Mouse (Mus musculus): ENCODE results near the gene Zfc3h1. TPM values are rescaled to one million over a fixed set of nuclear protein-coding genes. Genes with fewer than 3 reads are reported as not detected.

Zfc3h1 gene
- total RNA-seq, 1 experiment: 31.3 TPM

DNA sequence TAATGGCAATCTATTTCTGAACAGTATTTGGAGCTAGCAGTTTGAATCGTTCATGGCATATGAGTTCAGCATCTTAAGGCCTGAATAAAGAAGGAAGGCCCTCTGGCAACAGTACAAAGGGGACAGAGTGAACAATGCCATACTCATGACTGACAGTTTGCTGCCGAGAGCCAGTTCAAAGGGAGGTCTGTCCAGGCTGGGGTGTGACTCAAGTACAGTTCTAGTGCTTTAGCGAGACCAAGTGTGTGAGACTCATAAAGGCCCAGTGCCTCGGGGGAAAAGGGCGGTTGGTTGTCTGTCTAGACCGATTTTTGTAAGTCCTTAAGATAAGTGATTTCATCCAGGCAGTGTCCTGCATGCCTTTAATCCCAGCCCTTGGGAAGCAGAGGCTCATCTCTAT lies 30.2 kb upstream of the Zfc3h1 start:
- Histone ChIP-seq H3K4me1 (ENCODE audit: control insufficient read depth in 2 of 2, insufficient read depth in 2 of 2, low read length in 2 of 2, poor library complexity in 1 of 2) (peaks cover 9 to 12% of the 10 kb centered on the region in 2 experiments), H3K27ac (ENCODE audit: insufficient read depth, low read depth, low read length, poor library complexity, severe bottlenecking) (no peak overlapping the region), H3K36me3 (ENCODE audit: control insufficient read depth, insufficient read depth, low read length, poor library complexity, severe bottlenecking) (peaks cover 2% of the 10 kb centered on the region; the same call in 1 of the 2 replicates), H3K4me3 (ENCODE audit: insufficient read depth in 1 of 2, low read depth in 1 of 2, low read length in 2 of 2, poor library complexity in 1 of 2, severe bottlenecking in 1 of 2) (no peak overlapping the region), H3K9me3 (ENCODE audit: control insufficient read depth, insufficient read depth, low read depth, low read length) (no peaks in the 10 kb centered on the region), H3K9ac (ENCODE audit: insufficient read depth, low read depth, low read length, poor library complexity, severe bottlenecking) (no peak overlapping the region)
- in situ Hi-C loops (cut with MboI; ENCODE audit: low sequenced_read_pairs in 2 of 2, unreplicated experiment in 2 of 2): no loop called here
- TF ChIP-seq CHD2 (IDR thresholded peaks at IDR 0.05; ENCODE audit: low read depth, low read length) (no peak), HCFC1 (IDR thresholded peaks at IDR 0.05; ENCODE audit: borderline replicate concordance, insufficient read depth, low read length) (no peak), ZC3H11A (IDR thresholded peaks at IDR 0.05; ENCODE audit: borderline replicate concordance, low read depth, low read length) (no peak), MAFK (IDR thresholded peaks at IDR 0.05; ENCODE audit: insufficient read depth, low read depth, low read length) (no peak), ZNF384 (IDR thresholded peaks at IDR 0.05; ENCODE audit: low read depth, low read length) (no peak)
- peak; percentile 34 for DNase-seq (ENCODE audit: low read depth, low spot score)

DNA sequence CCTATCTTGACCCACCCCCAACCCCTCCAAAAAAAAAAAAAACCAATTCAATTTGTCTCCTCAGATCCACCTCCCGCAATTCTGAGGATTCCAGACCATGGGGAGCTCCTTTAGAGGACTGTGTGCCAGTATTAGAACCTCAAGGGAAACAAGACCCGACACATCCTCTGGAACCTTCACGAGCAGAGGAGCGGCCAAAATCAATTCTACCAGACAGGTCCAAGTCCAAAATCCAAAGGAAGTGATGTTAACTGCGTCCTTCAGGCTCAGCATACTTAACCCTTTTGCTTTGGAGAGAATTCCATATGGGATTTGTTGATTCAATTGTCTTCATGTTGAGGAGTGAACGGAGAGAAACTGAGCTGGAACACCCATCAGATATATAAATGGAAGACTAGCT lies 29.7 kb upstream of the Zfc3h1 start:
- Histone ChIP-seq H3K36me3 (ENCODE audit: control insufficient read depth, insufficient read depth, low read length, poor library complexity, severe bottlenecking) (peaks cover 2% of the 10 kb centered on the region; the same call in 1 of the 2 replicates), H3K4me1 (ENCODE audit: control insufficient read depth in 2 of 2, insufficient read depth in 2 of 2, low read length in 2 of 2, poor library complexity in 1 of 2) (peaks cover 9 to 12% of the 10 kb centered on the region in 2 experiments), H3K9me3 (ENCODE audit: control insufficient read depth, insufficient read depth, low read depth, low read length) (no peaks in the 10 kb centered on the region), H3K9ac (ENCODE audit: insufficient read depth, low read depth, low read length, poor library complexity, severe bottlenecking) (no peak overlapping the region), H3K27ac (ENCODE audit: insufficient read depth, low read depth, low read length, poor library complexity, severe bottlenecking) (no peak overlapping the region), H3K4me3 (ENCODE audit: insufficient read depth in 1 of 2, low read depth in 1 of 2, low read length in 2 of 2, poor library complexity in 1 of 2, severe bottlenecking in 1 of 2) (no peak overlapping the region)
- in situ Hi-C loops (cut with MboI; ENCODE audit: low sequenced_read_pairs in 2 of 2, unreplicated experiment in 2 of 2): no loop called here
- no peak for TF ChIP-seq CHD2 (IDR thresholded peaks at IDR 0.05; ENCODE audit: low read depth, low read length)
- TF ChIP-seq MAFK (IDR thresholded peaks at IDR 0.05; ENCODE audit: insufficient read depth, low read depth, low read length): no peak
- TF ChIP-seq ZC3H11A (IDR thresholded peaks at IDR 0.05; ENCODE audit: borderline replicate concordance, low read depth, low read length): no peak
- TF ChIP-seq HCFC1 (IDR thresholded peaks at IDR 0.05; ENCODE audit: borderline replicate concordance, insufficient read depth, low read length): no peak
- no peak for TF ChIP-seq ZNF384 (IDR thresholded peaks at IDR 0.05; ENCODE audit: low read depth, low read length)
- DNase-seq (ENCODE audit: low read depth, low spot score): no peak

DNA sequence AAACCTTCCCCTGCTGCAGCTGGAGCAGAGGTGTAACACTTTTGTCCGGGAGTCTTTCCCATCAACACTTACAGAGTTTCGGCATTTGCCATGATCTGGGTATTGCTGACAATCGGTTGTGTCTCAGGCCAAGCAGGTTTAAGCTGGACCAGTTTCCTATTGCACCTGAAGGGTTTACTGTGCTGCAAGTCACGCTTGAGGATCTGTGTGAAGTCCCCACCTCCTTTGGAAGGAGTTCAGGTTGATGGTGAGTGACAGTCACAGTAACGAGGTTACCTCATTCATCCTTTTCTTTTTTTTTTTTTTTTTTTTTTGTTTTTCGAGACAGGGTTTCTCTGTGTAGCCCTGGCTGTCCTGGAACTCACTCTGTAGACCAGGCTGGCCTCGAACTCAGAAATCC lies 28.7 kb upstream of the Zfc3h1 start:
- in situ Hi-C loops (cut with MboI; ENCODE audit: low sequenced_read_pairs in 2 of 2, unreplicated experiment in 2 of 2): no loop called here
- TF ChIP-seq ZNF384 (IDR thresholded peaks at IDR 0.05; ENCODE audit: low read depth, low read length) (no peak), MAFK (IDR thresholded peaks at IDR 0.05; ENCODE audit: insufficient read depth, low read depth, low read length) (no peak), ZC3H11A (IDR thresholded peaks at IDR 0.05; ENCODE audit: borderline replicate concordance, low read depth, low read length) (no peak), HCFC1 (IDR thresholded peaks at IDR 0.05; ENCODE audit: borderline replicate concordance, insufficient read depth, low read length) (no peak), CHD2 (IDR thresholded peaks at IDR 0.05; ENCODE audit: low read depth, low read length) (no peak)
- no peaks in the 10 kb centered on the region for H3K9me3 ChIP-seq (ENCODE audit: control insufficient read depth, insufficient read depth, low read depth, low read length)

DNA sequence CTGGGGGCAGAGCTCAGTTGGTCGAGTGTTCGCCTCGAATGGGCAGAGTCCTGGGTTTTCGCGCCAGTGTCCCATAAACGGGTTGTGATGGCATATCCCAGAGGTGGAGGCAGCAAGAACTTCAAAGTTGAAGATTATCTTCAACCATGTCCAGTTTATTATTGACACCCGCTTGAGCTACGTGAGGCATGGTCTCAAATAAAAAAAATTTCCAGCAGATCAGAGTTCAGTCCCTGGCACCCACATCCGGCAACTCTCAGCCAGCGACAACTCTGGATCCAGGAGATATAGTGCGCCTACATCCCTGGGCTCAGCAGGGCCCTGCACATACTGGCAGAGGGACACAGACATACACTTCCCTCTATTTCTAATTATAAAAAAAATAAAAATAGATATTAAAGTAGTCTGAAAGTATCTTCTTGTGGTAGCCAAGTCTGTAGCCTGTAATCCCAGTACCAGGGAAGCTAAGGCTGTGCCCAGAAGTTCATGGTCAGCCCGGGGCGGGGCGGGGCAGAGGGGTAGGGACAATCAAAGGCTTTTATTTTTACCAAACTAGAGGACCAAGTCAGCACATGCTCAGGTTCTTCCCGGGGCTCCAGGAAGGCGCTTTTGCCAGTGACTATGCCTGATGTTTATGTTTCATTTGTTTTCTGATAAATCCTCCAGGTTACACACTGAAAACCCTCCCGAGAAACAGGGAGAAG lies 26.4 kb upstream of the Zfc3h1 start:
- Histone ChIP-seq H3K4me3 (ENCODE audit: insufficient read depth in 1 of 2, low read depth in 1 of 2, low read length in 2 of 2, poor library complexity in 1 of 2, severe bottlenecking in 1 of 2) (peak overlapping the region in 1 of 2 experiments; percentile 59; a peak in 2 of 4 replicates), H3K9me3 (ENCODE audit: control insufficient read depth, insufficient read depth, low read depth, low read length) (no peaks in the 10 kb centered on the region), H3K27ac (ENCODE audit: insufficient read depth, low read depth, low read length, poor library complexity, severe bottlenecking) (peak overlapping the region; percentile 56; the same call in 1 of the 2 replicates), H3K4me1 (ENCODE audit: control insufficient read depth in 2 of 2, insufficient read depth in 2 of 2, low read length in 2 of 2, poor library complexity in 1 of 2) (peaks cover 4% of the 10 kb centered on the region in 2 experiments; a peak in 2 of 4 replicates), H3K36me3 (ENCODE audit: control insufficient read depth, insufficient read depth, low read length, poor library complexity, severe bottlenecking) (peaks cover 2% of the 10 kb centered on the region; the same call in 1 of the 2 replicates), H3K9ac (ENCODE audit: insufficient read depth, low read depth, low read length, poor library complexity, severe bottlenecking) (peak overlapping the region; percentile 16; the same call in 1 of the 2 replicates)
- no peak for TF ChIP-seq ZC3H11A (IDR thresholded peaks at IDR 0.05; ENCODE audit: borderline replicate concordance, low read depth, low read length)
- no peak for TF ChIP-seq MAFK (IDR thresholded peaks at IDR 0.05; ENCODE audit: insufficient read depth, low read depth, low read length)
- TF ChIP-seq CHD2 (IDR thresholded peaks at IDR 0.05; ENCODE audit: low read depth, low read length): no peak
- no peak for TF ChIP-seq ZNF384 (IDR thresholded peaks at IDR 0.05; ENCODE audit: low read depth, low read length)
- TF ChIP-seq HCFC1 (IDR thresholded peaks at IDR 0.05; ENCODE audit: borderline replicate concordance, insufficient read depth, low read length): no peak
- DNase-seq (ENCODE audit: low read depth, low spot score): no peak
- in situ Hi-C loops (cut with MboI; ENCODE audit: low sequenced_read_pairs in 2 of 2, unreplicated experiment in 2 of 2): no loop called here

More for the DNA sequence above, 28.7 kb upstream of the Zfc3h1 start:
- H3K9ac ChIP-seq (ENCODE audit: insufficient read depth, low read depth, low read length, poor library complexity, severe bottlenecking): no peak overlapping the region
- H3K4me3 ChIP-seq (ENCODE audit: insufficient read depth in 1 of 2, low read depth in 1 of 2, low read length in 2 of 2, poor library complexity in 1 of 2, severe bottlenecking in 1 of 2): no peak overlapping the region
- DNase-seq (ENCODE audit: low read depth, low spot score): no peak
- peaks cover 4 to 5% of the 10 kb centered on the region in 2 experiments; a peak in 3 of 4 replicates for H3K4me1 ChIP-seq (ENCODE audit: control insufficient read depth in 2 of 2, insufficient read depth in 2 of 2, low read length in 2 of 2, poor library complexity in 1 of 2)
- peaks cover 2% of the 10 kb centered on the region; the same call in 1 of the 2 replicates for H3K36me3 ChIP-seq (ENCODE audit: control insufficient read depth, insufficient read depth, low read length, poor library complexity, severe bottlenecking)
- no peak overlapping the region for H3K27ac ChIP-seq (ENCODE audit: insufficient read depth, low read depth, low read length, poor library complexity, severe bottlenecking)
